Mouse (Mus musculus) embryonic facial prominence, embryonic 12.5 days (tissue): ENCODE measurements around the gene Gper1. TPM values are rescaled to one million over a fixed set of nuclear protein-coding genes. Genes with fewer than 3 reads are reported as not detected.
A peak's percentile ranks its signal among the peaks of the same experiment; 100 is the strongest.

Experiments
- ATAC-seq: fragments of 200-750 bp; cut with Nextera tagmentation; 2 replicates; pipeline ENCODE4 v1.8.0; 2017; ENCODE audit not compliant: insufficient number of reproducible peaks, insufficient read depth, low FRiP score, low TSS enrichment
- H3K27ac ChIP-seq: fragments of 300-500 bp; sonication (generic); 2 replicates; pipeline ENCODE4 v1.5.1; 2016; ENCODE audit warnings: mild to moderate bottlenecking
- H3K27me3 ChIP-seq: fragments of 300-500 bp; sonication (generic); 2 replicates; pipeline ENCODE4 v1.6.1; 2016; ENCODE audit warnings: mild to moderate bottlenecking, moderate library complexity
- H3K36me3 ChIP-seq: fragments of 300-500 bp; sonication (generic); 2 replicates; pipeline ENCODE4 v1.6.1; 2016; ENCODE audit warnings: mild to moderate bottlenecking
- H3K4me1 ChIP-seq: fragments of 300-500 bp; sonication (generic); 2 replicates; pipeline ENCODE4 v1.6.1; 2016
- H3K4me2 ChIP-seq: fragments of 300-500 bp; sonication (generic); replicated peaks from 2 replicates; pipeline ENCODE4 v1.6.1; 2016; ENCODE audit warnings: mild to moderate bottlenecking, moderate library complexity
- H3K4me3 ChIP-seq: fragments of 300-500 bp; sonication (generic); 2 replicates; pipeline ENCODE4 v1.5.1; 2016; ENCODE audit warnings: mild to moderate bottlenecking
- H3K9ac ChIP-seq: fragments of 300-500 bp; sonication (generic); 2 replicates; pipeline ENCODE4 v1.6.1; 2016; ENCODE audit warnings: mild to moderate bottlenecking, moderate library complexity
- H3K9me3 ChIP-seq: fragments of 300-500 bp; sonication (generic); 2 replicates; pipeline ENCODE4 v1.6.1; 2016; ENCODE audit warnings: mild to moderate bottlenecking, moderate library complexity
- WGBS: fragments of 180-500 bp; shearing (Covaris S2); methylation state at CpG from one replicate; pipeline ENCODE4 v1.1.7; 2016; 5-methylcytosine and 5-hydroxymethylcytosine counted together
- polyA plus RNA-seq: library from polyadenylated mRNA; unstranded; fragments of >200 nt; fragmentation: Nextera tagmentation; extraction: Ambion mirVana; gene quantifications from 2 replicates; pipeline ENCODE4 v1.2.1, GENCODE M21; 2016

The Gper1 gene
- 1.6 and 1.8 TPM in 2 replicates for polyA plus RNA-seq

DNA sequence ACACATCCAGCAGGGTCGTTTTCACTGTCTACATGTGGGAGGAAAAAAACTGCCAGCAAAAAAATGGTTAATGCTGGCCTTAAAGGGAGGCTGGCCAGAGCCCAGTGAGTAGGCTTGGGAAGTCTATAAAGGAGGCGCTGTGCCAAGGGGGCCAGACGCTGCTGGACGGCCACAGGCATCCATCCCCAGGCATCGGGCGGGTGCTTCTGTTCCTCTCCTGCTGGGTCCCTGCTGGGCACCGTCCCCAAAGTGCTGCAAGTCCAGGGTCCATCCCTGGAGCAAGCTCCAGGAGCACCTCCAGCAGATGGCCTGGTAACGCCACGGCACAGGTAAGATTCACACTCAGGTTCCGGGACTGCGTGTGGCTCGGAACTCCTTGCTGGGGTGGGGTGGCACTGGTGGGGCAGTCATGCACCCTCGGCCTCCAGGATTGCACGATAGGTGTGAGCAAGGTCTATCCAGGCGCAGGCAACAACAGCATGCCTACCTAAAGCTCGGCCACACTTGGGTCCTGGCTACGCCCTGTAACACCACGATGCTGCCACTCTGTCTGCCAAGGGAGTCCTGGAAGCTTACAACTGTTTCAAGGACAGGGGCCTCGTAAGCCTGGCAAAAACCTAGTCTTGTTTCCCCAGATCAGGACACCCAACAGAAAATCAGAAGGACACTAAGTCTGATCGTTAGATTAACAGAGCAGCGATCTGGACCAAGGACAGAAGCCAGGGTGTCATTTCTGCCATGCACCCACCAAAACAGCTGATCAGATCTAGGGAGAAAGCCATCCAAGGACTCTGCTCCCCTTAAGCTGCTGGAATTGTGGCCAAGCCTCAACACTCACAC lies at the start of gene Gper1:
TSS of gene Gper1 (plus strand) at position 126 of the 840 bp plus-strand sequence.
- no peak for ATAC-seq
- H3K4me1 ChIP-seq, result 0 out of 2 replicates have a peak, but pooled peaks cover 9% of the 10 kb centered on the region
- H3K9ac ChIP-seq, result peak within 1 kb of the TSS; percentile 15
- H3K27me3 ChIP-seq, result no peaks in the 10 kb centered on the region
- H3K4me2 ChIP-seq, result peak within 1 kb of the TSS; percentile 23; the same call in 1 of the 2 replicates
- no peaks in the 10 kb centered on the region for H3K9me3 ChIP-seq
- H3K4me3 ChIP-seq, result peak within 1 kb of the TSS; percentile 11
- peak within 1 kb of the TSS; percentile 12; the same call in 1 of the 2 replicates for H3K27ac ChIP-seq
- WGBS, result 57% methylated on average over 21 of the region's 21 CpGs
- H3K36me3 ChIP-seq, result peaks cover 5% of the 10 kb centered on the region; the same call in 1 of the 2 replicates

DNA sequence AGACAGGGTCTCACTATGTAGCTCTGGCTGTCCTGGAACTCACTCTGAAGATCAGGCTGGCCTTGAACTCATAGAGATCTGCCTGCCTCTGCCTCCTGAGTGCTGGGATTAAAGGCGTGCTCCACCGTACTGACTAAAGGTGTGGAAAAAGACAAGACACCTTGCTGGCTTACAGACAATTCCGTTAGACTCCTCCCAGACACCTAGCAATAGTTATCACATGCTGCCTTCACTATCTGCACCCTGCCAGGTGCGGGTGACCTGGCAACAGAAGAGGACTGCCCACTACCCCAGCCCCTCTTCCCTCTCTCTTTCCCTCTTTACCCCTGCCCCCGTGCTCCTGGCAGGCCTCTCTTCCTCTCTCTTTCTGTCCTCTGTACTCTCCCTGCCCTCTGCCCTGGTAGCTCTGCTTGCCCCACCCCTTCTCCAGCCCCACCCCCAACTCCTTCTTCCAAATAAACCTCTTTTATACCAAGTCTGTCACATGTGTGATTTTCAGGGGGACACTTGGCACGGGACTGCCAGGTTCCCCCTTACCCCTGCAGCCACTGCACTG lies 49.0 kb upstream of the Gper1 start:
- Histone ChIP-seq H3K9ac (no peak overlapping the region), H3K36me3 (no peaks in the 10 kb centered on the region), H3K4me3 (no peak overlapping the region), H3K4me2 (no peak overlapping the region), H3K27ac (no peak overlapping the region), H3K9me3 (no peaks in the 10 kb centered on the region), H3K4me1 (peaks cover 40% of the 10 kb centered on the region), H3K27me3 (no peaks in the 10 kb centered on the region)
- no peak for ATAC-seq
- WGBS, result 78% methylated on average over 6 of the region's 6 CpGs

DNA sequence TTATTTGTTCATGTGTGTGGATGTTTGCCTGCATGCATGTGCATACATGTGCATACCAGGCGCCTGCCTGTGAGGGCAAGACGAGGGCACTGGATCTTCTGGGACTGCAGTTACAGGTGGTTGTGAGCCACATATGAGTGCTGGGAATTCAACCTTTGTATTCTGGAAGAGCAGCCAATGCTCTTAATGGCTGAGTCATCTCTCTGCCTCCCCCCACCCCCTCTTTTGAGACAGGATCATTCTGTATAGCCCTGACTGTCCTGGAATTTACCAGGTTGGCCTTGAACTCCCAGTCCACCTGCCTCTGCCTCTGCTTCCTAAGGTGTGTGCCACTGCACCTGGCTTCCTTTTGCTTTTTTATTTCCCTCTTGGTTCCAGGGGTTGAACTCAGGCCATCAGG lies 48.1 kb upstream of the Gper1 start:
- 76% methylated on average over 2 of the region's 2 CpGs for WGBS
- Histone ChIP-seq H3K9me3 (no peaks in the 10 kb centered on the region), H3K4me2 (no peak overlapping the region), H3K4me3 (no peak overlapping the region), H3K4me1 (peaks cover 45% of the 10 kb centered on the region), H3K36me3 (no peaks in the 10 kb centered on the region), H3K27ac (no peak overlapping the region), H3K9ac (no peak overlapping the region), H3K27me3 (no peaks in the 10 kb centered on the region)
- ATAC-seq, result no peak

DNA sequence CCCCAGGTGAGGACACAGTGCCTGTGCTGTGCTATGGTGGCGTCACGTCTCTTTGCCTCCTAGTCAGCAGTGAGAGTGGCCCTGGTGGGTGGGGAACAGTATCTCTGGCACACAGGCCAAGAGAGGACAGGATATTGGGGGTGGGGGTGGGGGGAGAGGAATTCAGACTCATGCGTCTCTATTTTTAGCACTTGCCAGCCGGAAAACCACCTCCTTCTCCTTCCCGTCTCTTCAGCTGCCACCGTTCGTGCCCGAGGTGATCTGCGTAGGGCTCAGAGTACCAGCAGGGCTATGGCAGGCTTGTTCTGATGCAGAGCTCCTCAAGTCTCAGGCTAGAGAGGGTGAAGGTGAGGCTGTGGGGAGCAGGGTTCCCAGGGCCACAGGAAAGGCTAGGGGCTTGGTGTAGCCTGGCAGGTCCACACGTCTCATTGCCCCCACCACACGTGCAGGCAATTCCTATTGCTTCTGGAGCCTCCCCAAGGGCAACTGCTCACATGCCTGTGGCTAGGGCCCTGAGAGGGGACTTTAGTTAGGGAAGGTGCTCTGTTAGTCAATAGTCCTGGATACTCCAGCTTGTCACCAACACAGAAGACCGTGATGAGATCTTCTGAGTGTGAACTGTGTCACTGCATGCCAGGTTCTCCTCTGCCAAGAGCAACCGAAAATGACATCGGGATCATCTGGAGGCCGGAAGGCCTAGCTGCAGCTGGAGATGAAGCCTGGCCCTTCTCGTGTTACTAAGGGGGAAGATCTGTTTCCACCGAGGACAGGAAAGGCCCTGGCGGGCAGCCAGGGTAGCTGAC lies 45.3 kb upstream of the Gper1 start, which contains the start of gene Gpr146:
TSS of gene Gpr146 (plus strand) at position 230 of the 803 bp plus-strand sequence.
- ATAC-seq, result no peak
- Histone ChIP-seq H3K4me2 (no peak within 1 kb of the TSS), H3K27me3 (no peaks in the 10 kb centered on the region), H3K4me3 (no peak within 1 kb of the TSS), H3K9me3 (no peaks in the 10 kb centered on the region), H3K27ac (peak within 1 kb of the TSS; percentile 73), H3K36me3 (no peaks in the 10 kb centered on the region), H3K9ac (no peak within 1 kb of the TSS), H3K4me1 (peaks cover 32% of the 10 kb centered on the region)
- 63% methylated on average over 18 of the region's 18 CpGs for WGBS

DNA sequence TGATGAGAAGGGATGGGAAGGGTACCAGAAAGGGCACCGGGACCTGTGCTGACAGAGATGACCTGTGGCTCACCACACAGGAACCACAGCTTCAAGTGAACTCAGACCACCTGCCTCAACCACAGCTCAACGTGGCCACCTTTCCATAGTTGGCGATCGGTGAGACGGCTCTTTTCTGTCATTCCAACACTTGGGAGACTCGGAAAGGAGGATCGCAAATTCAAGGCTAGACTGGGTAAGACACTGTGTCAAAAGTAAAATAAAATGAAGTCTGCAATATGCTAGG lies 44.7 kb upstream of the Gper1 start:
- no peak for ATAC-seq
- H3K36me3 ChIP-seq, result no peaks in the 10 kb centered on the region
- no peak overlapping the region for H3K9ac ChIP-seq
- H3K4me3 ChIP-seq, result no peak overlapping the region
- H3K4me2 ChIP-seq, result no peak overlapping the region
- 84% methylated on average over 7 of the region's 7 CpGs for WGBS
- no peaks in the 10 kb centered on the region for H3K27me3 ChIP-seq
- H3K27ac ChIP-seq, result peak overlapping the region; percentile 73; the same call in 1 of the 2 replicates
- H3K4me1 ChIP-seq, result peaks cover 26% of the 10 kb centered on the region
- no peaks in the 10 kb centered on the region for H3K9me3 ChIP-seq

DNA sequence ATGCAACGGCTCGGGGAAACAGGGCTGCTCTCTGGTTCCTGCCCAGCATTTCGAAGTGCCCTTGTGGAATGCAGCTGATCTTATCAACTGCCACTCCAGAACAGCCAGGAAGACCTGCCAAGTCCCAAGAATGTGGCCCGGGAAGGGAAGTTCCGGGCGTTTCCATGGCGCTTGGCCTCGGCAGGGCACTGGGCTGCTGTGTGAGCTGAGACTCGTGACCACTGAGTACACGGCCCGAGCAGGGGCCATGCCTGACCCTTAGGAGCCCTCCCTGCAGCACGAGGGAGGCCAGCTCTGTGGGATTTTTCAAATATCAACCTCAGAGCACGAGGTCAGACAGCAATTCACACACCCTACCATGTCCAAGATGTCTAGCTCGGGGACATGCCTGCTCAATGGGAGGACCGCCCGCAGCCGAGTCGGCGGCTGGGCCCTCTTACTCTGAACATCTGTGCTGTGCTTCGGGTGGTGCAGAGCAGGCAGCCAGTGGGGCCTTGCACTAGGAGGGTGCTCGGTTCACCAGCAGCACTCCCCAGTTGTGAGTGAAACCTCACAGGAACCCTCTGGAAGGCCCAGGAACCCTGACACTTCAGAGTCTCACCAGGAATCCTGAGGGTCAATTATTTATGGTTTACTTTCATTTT lies 43.8 kb upstream of the Gper1 start:
- Histone ChIP-seq H3K4me3 (no peak overlapping the region), H3K9ac (no peak overlapping the region), H3K9me3 (no peaks in the 10 kb centered on the region), H3K4me1 (peaks cover 26% of the 10 kb centered on the region), H3K27ac (peak overlapping the region; percentile 41; the same call in 1 of the 2 replicates), H3K4me2 (no peak overlapping the region), H3K27me3 (no peaks in the 10 kb centered on the region), H3K36me3 (no peaks in the 10 kb centered on the region)
- 50% methylated on average over 21 of the region's 21 CpGs for WGBS
- no peak for ATAC-seq

DNA sequence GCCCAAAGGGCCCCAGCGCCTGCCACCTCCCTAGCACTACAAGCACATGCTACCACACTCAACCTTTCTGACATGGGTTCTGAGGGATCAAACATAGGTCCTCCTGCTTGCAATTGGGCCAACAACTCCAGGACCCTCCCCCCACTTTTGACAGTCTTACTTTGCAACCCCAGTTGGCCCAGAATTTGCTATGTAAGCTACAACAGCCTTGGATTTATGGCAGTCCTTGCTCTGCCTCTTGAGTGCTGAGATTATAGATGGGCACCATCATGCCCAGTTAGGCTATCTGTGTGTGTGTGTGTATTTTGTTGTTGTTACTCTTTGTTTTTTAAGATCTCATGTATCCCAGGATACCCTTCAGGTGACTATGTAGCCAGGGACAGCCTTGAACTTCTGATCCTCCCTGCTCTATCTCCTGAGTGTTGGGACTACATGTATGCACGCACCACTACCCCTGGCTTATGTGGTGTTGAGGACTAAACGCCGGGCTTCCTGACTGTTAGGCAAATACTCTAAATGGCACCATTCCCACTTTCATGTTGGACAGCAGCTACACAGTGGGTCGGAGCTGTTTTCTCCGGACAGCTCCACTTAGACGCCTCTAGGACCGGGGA lies 43.1 kb upstream of the Gper1 start:
- Histone ChIP-seq H3K4me1 (peaks cover 26% of the 10 kb centered on the region), H3K4me3 (peak overlapping the region; percentile 52), H3K27me3 (no peaks in the 10 kb centered on the region), H3K36me3 (no peaks in the 10 kb centered on the region), H3K9ac (peak overlapping the region; percentile 58), H3K9me3 (no peaks in the 10 kb centered on the region), H3K4me2 (peak overlapping the region; percentile 87), H3K27ac (peak overlapping the region; percentile 12; the same call in 1 of the 2 replicates)
- no peak for ATAC-seq
- WGBS, result 27% methylated on average over 8 of the region's 8 CpGs

DNA sequence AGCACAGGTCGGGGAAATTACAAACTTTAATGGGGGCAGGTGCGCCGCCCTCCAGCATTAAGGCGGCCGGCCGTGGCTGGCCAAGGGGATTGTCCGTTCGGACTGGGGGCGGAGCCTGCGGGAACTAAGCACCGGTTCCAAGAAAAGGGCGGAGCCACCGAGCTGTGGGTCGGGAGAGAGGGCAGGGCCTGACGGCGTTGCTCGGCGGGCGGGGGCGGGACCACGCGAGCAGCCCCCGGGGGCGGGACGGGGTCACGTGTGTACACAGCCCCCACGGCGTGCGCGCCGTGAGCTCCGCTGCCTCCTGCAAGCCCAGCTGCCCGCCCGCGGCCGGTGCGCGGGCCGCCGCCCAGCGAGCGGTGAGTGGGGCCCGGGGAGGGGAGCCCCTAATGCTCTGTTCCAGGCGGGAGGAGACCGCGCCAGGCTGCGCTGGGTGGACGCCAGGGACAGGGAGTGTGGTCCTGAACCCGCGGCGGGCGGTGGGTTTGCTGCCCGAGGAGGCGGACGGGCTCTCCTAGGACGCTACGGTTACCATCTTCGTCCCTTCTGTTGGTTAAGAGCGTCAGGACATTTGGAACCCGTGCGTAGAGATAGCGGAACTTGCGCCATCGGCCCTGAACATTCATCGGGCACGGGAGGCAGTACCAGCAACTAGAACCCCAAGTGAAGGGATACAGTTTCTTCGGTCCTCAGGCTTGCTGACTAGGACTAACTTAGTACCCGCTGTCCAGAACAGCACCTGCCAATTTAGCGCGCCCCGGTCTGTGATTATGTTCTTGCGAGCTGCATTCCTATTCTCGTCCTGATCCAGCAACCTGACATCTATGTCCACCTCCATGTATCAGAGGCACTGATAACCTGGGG lies 42.3 kb upstream of the Gper1 start:
- WGBS, result 2% methylated on average over 72 of the region's 73 CpGs
- Histone ChIP-seq H3K27me3 (no peaks in the 10 kb centered on the region), H3K4me2 (peak overlapping the region; percentile 87), H3K4me3 (peak overlapping the region; percentile 52), H3K4me1 (peaks cover 26% of the 10 kb centered on the region), H3K9ac (peak overlapping the region; percentile 58), H3K27ac (peak overlapping the region; percentile 30; the same call in 1 of the 2 replicates), H3K9me3 (no peaks in the 10 kb centered on the region), H3K36me3 (no peaks in the 10 kb centered on the region)
- ATAC-seq, result peak; percentile 62

DNA sequence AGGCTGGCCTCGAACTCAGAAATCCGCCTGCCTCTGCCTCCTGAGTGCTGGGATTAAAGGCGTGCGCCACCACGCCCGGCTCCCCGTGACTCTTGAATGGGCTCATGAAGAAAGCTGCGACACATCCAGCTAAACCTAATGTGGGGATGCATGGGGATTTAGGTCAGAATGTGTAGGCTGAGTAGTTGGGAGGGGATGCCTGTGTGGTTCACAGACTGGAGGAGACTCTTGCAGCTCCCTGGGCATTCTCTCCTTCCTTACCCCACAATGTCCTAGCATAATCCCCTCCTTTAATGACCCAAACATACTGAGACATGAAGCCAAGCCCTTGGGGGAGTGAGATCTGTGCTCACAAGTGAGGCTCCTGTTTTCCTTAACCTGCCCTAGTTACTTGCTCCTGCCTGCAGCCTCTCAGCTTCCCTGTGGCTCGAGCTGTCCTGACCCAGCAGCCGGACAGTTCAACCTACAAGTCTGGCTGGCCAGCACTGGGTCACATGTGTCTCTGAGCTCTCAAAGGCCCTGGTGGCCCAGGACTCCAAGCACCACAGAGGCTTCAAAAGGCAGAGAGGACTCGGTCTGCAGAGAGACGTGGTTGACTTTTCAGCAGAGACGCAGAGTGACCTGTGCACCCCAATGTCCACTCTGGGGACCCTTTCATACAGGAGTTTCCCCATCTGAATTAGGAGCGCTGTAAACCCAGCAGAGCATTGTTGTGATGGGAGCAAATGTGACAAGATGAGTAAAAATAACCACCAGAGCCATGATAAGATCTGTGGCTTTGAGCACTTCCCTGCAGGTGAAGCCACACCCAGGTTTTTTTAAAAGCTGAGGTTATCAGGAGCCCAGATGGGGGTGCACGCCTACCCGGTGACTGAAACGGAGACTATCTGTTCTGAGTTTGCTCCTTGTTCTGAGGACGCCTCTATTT lies 41.1 kb upstream of the Gper1 start:
- Histone ChIP-seq H3K36me3 (no peaks in the 10 kb centered on the region), H3K9ac (no peak overlapping the region), H3K27ac (no peak overlapping the region; the same call in 1 of the 2 replicates), H3K9me3 (no peaks in the 10 kb centered on the region), H3K4me2 (peak overlapping the region; percentile 87; the same call in 1 of the 2 replicates), H3K4me3 (no peak overlapping the region), H3K4me1 (peaks cover 26% of the 10 kb centered on the region), H3K27me3 (no peaks in the 10 kb centered on the region)
- WGBS, result 82% methylated on average over 18 of the region's 18 CpGs
- no peak for ATAC-seq
